Mouse (Mus musculus) neural tube, embryonic 15.5 days (tissue): ENCODE data around the gene Rnf39. TPM values are rescaled to one million over a fixed set of nuclear protein-coding genes. Genes with fewer than 3 reads are reported as not detected.

Experiments
- ATAC-seq: fragments of 200-750 bp; cut with Nextera tagmentation; 2 replicates; pipeline ENCODE4 v1.8.0; 2017; ENCODE audit warnings: mild to moderate bottlenecking, moderate TSS enrichment, moderate library complexity; ENCODE audit not compliant: low FRiP score
- H3K27ac ChIP-seq: fragments of 300-500 bp; sonication (generic); replicated peaks from 2 replicates; pipeline ENCODE4 v1.5.1; 2015; ENCODE audit warnings: mild to moderate bottlenecking, inconsistent platforms
- H3K27me3 ChIP-seq: fragments of 300-500 bp; sonication (generic); replicated peaks from 2 replicates; pipeline ENCODE4 v1.6.1; 2015; ENCODE audit warnings: inconsistent platforms
- H3K36me3 ChIP-seq: fragments of 300-500 bp; sonication (generic); 2 replicates; pipeline ENCODE4 v1.6.1; 2015; ENCODE audit warnings: inconsistent platforms
- H3K4me1 ChIP-seq: fragments of 300-500 bp; sonication (generic); 2 replicates; pipeline ENCODE4 v1.6.1; 2015; ENCODE audit warnings: inconsistent platforms
- H3K4me2 ChIP-seq: fragments of 300-500 bp; sonication (generic); 2 replicates; pipeline ENCODE4 v1.6.1; 2015; ENCODE audit warnings: inconsistent platforms, mild to moderate bottlenecking, moderate library complexity
- H3K4me3 ChIP-seq: fragments of 300-500 bp; sonication (generic); replicated peaks from 2 replicates; pipeline ENCODE4 v1.5.1; 2015; ENCODE audit warnings: mild to moderate bottlenecking, inconsistent platforms
- H3K9ac ChIP-seq: fragments of 300-500 bp; sonication (generic); replicated peaks from 2 replicates; pipeline ENCODE4 v1.6.1; 2015; ENCODE audit warnings: mild to moderate bottlenecking, inconsistent platforms
- H3K9me3 ChIP-seq: fragments of 300-500 bp; sonication (generic); replicated peaks from 2 replicates; pipeline ENCODE4 v1.6.1; 2016; ENCODE audit warnings: inconsistent platforms
- WGBS: fragments of 180-500 bp; shearing (Covaris S2); methylation state at CpG from one replicate; pipeline ENCODE4 v1.1.7; 2015; ENCODE audit warnings: mixed read lengths; 5-methylcytosine and 5-hydroxymethylcytosine counted together
- polyA plus RNA-seq: library from polyadenylated mRNA; unstranded; fragments of >200 nt; fragmentation: Nextera tagmentation; extraction: Ambion mirVana; gene quantifications from 2 replicates; pipeline ENCODE4 v1.2.1, GENCODE M21; 2015

The Rnf39 gene
- polyA plus RNA-seq, 1 experiment from 2014 or later, result 1.9 TPM

GRCm38 (mm10) chr17:36943691-36944090 is 973 bp downstream of the Rnf39 start:
- H3K27me3 ChIP-seq, result peaks cover 34% of the 10 kb centered on the region
- no peak for ATAC-seq
- H3K27ac ChIP-seq, result no peak overlapping the region
- H3K9ac ChIP-seq, result no peak overlapping the region
- WGBS, result 12% methylated on average over 5 of the region's 5 CpGs
- H3K4me1 ChIP-seq, result peaks cover 38% of the 10 kb centered on the region
- peak overlapping the region; percentile 80 for H3K4me2 ChIP-seq
- peak overlapping the region; percentile 43 for H3K4me3 ChIP-seq
- H3K36me3 ChIP-seq, result peaks cover 2% of the 10 kb centered on the region
- no peaks in the 10 kb centered on the region for H3K9me3 ChIP-seq

GRCm38 (mm10) chr17:36944121-36944775 is 1.5 kb downstream of the Rnf39 start:
- peaks cover 8% of the 10 kb centered on the region for H3K36me3 ChIP-seq
- H3K9ac ChIP-seq, result no peak overlapping the region
- H3K4me2 ChIP-seq, result peak overlapping the region; percentile 80; the same call in 1 of the 2 replicates
- H3K9me3 ChIP-seq, result no peaks in the 10 kb centered on the region
- 13% methylated on average over 9 of the region's 9 CpGs for WGBS
- no peak overlapping the region for H3K4me3 ChIP-seq
- H3K4me1 ChIP-seq, result peaks cover 38% of the 10 kb centered on the region
- peaks cover 34% of the 10 kb centered on the region for H3K27me3 ChIP-seq
- H3K27ac ChIP-seq, result no peak overlapping the region
- no peak for ATAC-seq

- Histone ChIP-seq H3K9me3 (no peaks in the 10 kb centered on the region), H3K36me3 (peaks cover 14% of the 10 kb centered on the region), H3K4me2 (peak overlapping the region; percentile 95), H3K4me1 (peaks cover 51% of the 10 kb centered on the region), H3K27ac (peak overlapping the region; percentile 83), H3K9ac (peak overlapping the region; percentile 74), H3K27me3 (peaks cover 32% of the 10 kb centered on the region), H3K4me3 (peak overlapping the region; percentile 57)
- peak; percentile 66 for ATAC-seq
- 1% methylated on average over 62 of the region's 62 CpGs for WGBS
Measured at GRCm38 (mm10) chr17:36947051-36947819, 4.5 kb downstream of the Rnf39 start.

- WGBS, result 85% methylated on average over 1 of the region's 1 CpGs
- Histone ChIP-seq H3K9me3 (no peaks in the 10 kb centered on the region), H3K4me3 (no peak overlapping the region), H3K27ac (0 out of 2 replicates have a peak overlapping the region, but pooled peaks have one; percentile 83), H3K9ac (no peak overlapping the region), H3K27me3 (peaks cover 22% of the 10 kb centered on the region), H3K36me3 (peaks cover 14% of the 10 kb centered on the region), H3K4me1 (peaks cover 41% of the 10 kb centered on the region), H3K4me2 (no peak overlapping the region)
- no peak for ATAC-seq
Measured at GRCm38 (mm10) chr17:36948286-36948685, 5.6 kb downstream of the Rnf39 start.

GRCm38 (mm10) chr17:36949265-36949664 is 6.5 kb downstream of the Rnf39 start:
- 95% methylated on average over 8 of the region's 8 CpGs for WGBS
- Histone ChIP-seq H3K4me3 (no peak overlapping the region), H3K27me3 (peaks cover 12% of the 10 kb centered on the region), H3K36me3 (peaks cover 14% of the 10 kb centered on the region), H3K27ac (no peak overlapping the region), H3K9me3 (no peaks in the 10 kb centered on the region), H3K4me1 (peaks cover 36% of the 10 kb centered on the region), H3K9ac (no peak overlapping the region), H3K4me2 (no peak overlapping the region)
- ATAC-seq, result no peak

GRCm38 (mm10) chr17:36950981-36951947 is 8.5 kb downstream of the Rnf39 start, which contains the start of gene Ppp1r11:
Gene Ppp1r11, minus strand, starts transcription at chr17:36951741.
- Histone ChIP-seq H3K4me2 (peak within 1 kb of the TSS; percentile 68), H3K27ac (peak within 1 kb of the TSS; percentile 87), H3K4me3 (peak within 1 kb of the TSS; percentile 58), H3K9me3 (no peaks in the 10 kb centered on the region), H3K9ac (peak within 1 kb of the TSS; percentile 65), H3K27me3 (no peaks in the 10 kb centered on the region), H3K36me3 (peaks cover 21% of the 10 kb centered on the region), H3K4me1 (peaks cover 34% of the 10 kb centered on the region)
- peak; percentile 95 for ATAC-seq
- 3% methylated on average over 36 of the region's 36 CpGs for WGBS

GRCm38 (mm10) chr17:36952631-36953030 is 9.9 kb downstream of the Rnf39 start:
- ATAC-seq, result no peak
- Histone ChIP-seq H3K36me3 (peaks cover 21% of the 10 kb centered on the region), H3K9ac (no peak overlapping the region), H3K9me3 (no peaks in the 10 kb centered on the region), H3K4me3 (no peak overlapping the region), H3K27me3 (no peaks in the 10 kb centered on the region), H3K27ac (no peak overlapping the region), H3K4me2 (no peak overlapping the region), H3K4me1 (peaks cover 29% of the 10 kb centered on the region)
- WGBS, result 93% methylated on average over 2 of the region's 2 CpGs

GRCm38 (mm10) chr17:36953062-36953461 is 10.3 kb downstream of the Rnf39 start:
- Histone ChIP-seq H3K4me3 (no peak overlapping the region), H3K27ac (no peak overlapping the region), H3K27me3 (no peaks in the 10 kb centered on the region), H3K9me3 (no peaks in the 10 kb centered on the region), H3K4me2 (no peak overlapping the region), H3K9ac (no peak overlapping the region), H3K36me3 (peaks cover 21% of the 10 kb centered on the region), H3K4me1 (peaks cover 27% of the 10 kb centered on the region)
- WGBS, result 96% methylated on average over 1 of the region's 1 CpGs
- no peak for ATAC-seq

- ATAC-seq, result peak; percentile 98
- H3K4me3 ChIP-seq, result peak within 1 kb of the TSS; percentile 66
- H3K9ac ChIP-seq, result peak within 1 kb of the TSS; percentile 80
- H3K4me1 ChIP-seq, result peaks cover 26% of the 10 kb centered on the region
- WGBS, result under 1% methylated on average over 46 of the region's 46 CpGs
- peaks cover 7% of the 10 kb centered on the region for H3K36me3 ChIP-seq
- H3K9me3 ChIP-seq, result no peaks in the 10 kb centered on the region
- no peaks in the 10 kb centered on the region for H3K27me3 ChIP-seq
- peak within 1 kb of the TSS; percentile 78 for H3K4me2 ChIP-seq
- H3K27ac ChIP-seq, result peak within 1 kb of the TSS; percentile 85
Measured at GRCm38 (mm10) chr17:36957999-36958743, 15.5 kb downstream of the Rnf39 start, which contains the start of the genes Znrd1 and Znrd1as. Gene Znrd1, minus strand, starts transcription at chr17:36958559. Gene Znrd1as, plus strand, starts transcription at chr17:36958592.

- Histone ChIP-seq H3K9ac (peak overlapping the region; percentile 80), H3K4me1 (peaks cover 26% of the 10 kb centered on the region), H3K4me2 (peak overlapping the region; percentile 78), H3K4me3 (peak overlapping the region; percentile 66), H3K27me3 (no peaks in the 10 kb centered on the region), H3K36me3 (peaks cover 7% of the 10 kb centered on the region), H3K27ac (peak overlapping the region; percentile 85), H3K9me3 (no peaks in the 10 kb centered on the region)
- ATAC-seq, result peak; percentile 37
- WGBS, result 13% methylated on average over 12 of the region's 12 CpGs
Measured at GRCm38 (mm10) chr17:36958884-36959283, 16.2 kb downstream of the Rnf39 start.
